Mouse (Mus musculus) cortical plate, adult 2 months (tissue): ENCODE measurements around the gene Saa3.

Source experiments
- CTCF ChIP-seq: fragments of 200-500 bp; IDR thresholded peaks from 2 replicates; pipeline ENCODE4 v1.5.1; 2011; ENCODE audit warnings: mild to moderate bottlenecking, control low read depth, low read length; ENCODE audit not compliant: insufficient read depth; ENCODE audit errors: extremely low read depth
- POLR2A ChIP-seq: fragments of 200-500 bp; IDR thresholded peaks from 2 replicates; pipeline ENCODE4 v1.6.1; 2011; ENCODE audit warnings: mild to moderate bottlenecking, low read length, control low read depth; ENCODE audit not compliant: insufficient read depth; ENCODE audit errors: extremely low read depth

GRCm38 (mm10) chr7:46723354-46723753 lies 7.9 kb upstream of the Saa3 start:
- TF ChIP-seq CTCF, result no peak
- no peak for TF ChIP-seq POLR2A
